Mouse (Mus musculus): Measurements from ENCODE around the gene Znrf2. TPM values are rescaled to one million over a fixed set of nuclear protein-coding genes. Genes with fewer than 3 reads are reported as not detected.

The Znrf2 gene
- polyA plus RNA-seq, 2 experiments: 5.5 to 6.3 TPM

DNA sequence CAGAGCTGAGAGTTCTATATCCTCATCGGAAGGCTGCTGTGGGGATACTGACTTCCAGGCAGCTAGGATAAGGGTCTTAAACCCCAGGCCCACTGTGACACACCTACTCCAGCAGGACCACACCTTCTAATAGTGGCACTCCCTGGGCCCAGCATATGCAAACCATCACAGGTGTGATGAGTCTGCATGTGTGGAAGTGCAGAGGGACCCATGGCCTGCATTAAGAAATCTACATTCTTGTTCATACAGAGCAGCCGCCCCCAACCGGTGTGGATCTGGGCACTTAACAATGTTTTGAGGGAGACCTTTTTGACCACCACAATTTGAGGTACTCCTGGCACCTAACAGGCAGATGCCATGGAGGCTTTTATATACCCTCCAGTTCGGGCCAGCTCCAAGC is 114.9 kb downstream of the Znrf2 start:
- no peak overlapping the region for H3K9ac ChIP-seq (ENCODE audit: low read depth, low read length, severe bottlenecking)
- no peak for TF ChIP-seq POLR2A (IDR thresholded peaks at IDR 0.05; ENCODE audit: borderline replicate concordance, extremely low read depth, insufficient read depth, insufficient read length)

DNA sequence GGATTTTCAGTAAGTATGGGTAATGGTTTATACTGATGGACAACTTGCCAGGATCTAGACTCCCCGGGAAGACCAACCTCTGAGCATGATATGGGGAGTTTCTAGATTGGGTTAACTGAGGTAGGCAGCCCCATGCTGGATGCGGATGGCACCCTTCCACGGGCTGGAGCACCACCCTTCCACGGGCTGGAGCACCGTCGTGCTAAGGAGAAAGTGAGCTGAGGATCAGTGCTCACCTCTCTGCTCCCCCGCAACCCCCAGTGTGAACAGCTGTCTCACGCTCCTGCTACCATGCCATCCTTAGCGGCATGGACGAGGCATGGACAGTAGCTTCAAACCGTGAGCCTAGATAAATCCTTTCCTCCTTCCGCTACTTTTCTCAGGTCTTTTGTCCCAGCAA is 115.8 kb downstream of the Znrf2 start:
- H3K27me3 ChIP-seq (ENCODE audit: control insufficient read depth, insufficient read depth, low read length): no peaks in the 10 kb centered on the region
- TF ChIP-seq POLR2A (IDR thresholded peaks at IDR 0.05; ENCODE audit: borderline replicate concordance, extremely low read depth, insufficient read depth, insufficient read length): no peak
- no peaks in the 10 kb centered on the region for H3K9me3 ChIP-seq (ENCODE audit: control insufficient read depth, low read length)
- H3K9ac ChIP-seq (ENCODE audit: low read depth, low read length, severe bottlenecking): no peak overlapping the region
- no peak overlapping the region for H3K4me2 ChIP-seq (replicated peaks; ENCODE audit: low read depth, low read length, severe bottlenecking)
- WGBS: 93% methylated on average over 12 of the region's 12 CpGs
- no peak for DNase-seq (ENCODE audit: low spot score)
- no peaks in the 10 kb centered on the region for H3K36me3 ChIP-seq (ENCODE audit: control insufficient read depth, insufficient read depth, low read length)
- H3K4me3 ChIP-seq (replicated peaks; ENCODE audit: low read length): no peak overlapping the region
- no peak overlapping the region for H3K27ac ChIP-seq (replicated peaks; ENCODE audit: low read depth, low read length)
- H3K4me1 ChIP-seq (ENCODE audit: control insufficient read depth, insufficient read depth, low read length): no peaks in the 10 kb centered on the region
- ATAC-seq (ENCODE audit: low FRiP score, low read depth): no peak

More for the DNA sequence above, 114.9 kb downstream of the Znrf2 start:
- Histone ChIP-seq H3K36me3 (ENCODE audit: control insufficient read depth, insufficient read depth, low read length) (no peaks in the 10 kb centered on the region), H3K4me2 (replicated peaks; ENCODE audit: low read depth, low read length, severe bottlenecking) (no peak overlapping the region), H3K27ac (replicated peaks; ENCODE audit: low read depth, low read length) (no peak overlapping the region), H3K4me1 (ENCODE audit: control insufficient read depth, insufficient read depth, low read length) (no peaks in the 10 kb centered on the region), H3K9me3 (ENCODE audit: control insufficient read depth, low read length) (no peaks in the 10 kb centered on the region), H3K27me3 (ENCODE audit: control insufficient read depth, insufficient read depth, low read length) (no peaks in the 10 kb centered on the region), H3K4me3 (replicated peaks; ENCODE audit: low read length) (no peak overlapping the region)
- ATAC-seq (ENCODE audit: low FRiP score, low read depth) (no peak), DNase-seq (ENCODE audit: low spot score) (no peak)
- 93% methylated on average over 4 of the region's 4 CpGs for WGBS

DNA sequence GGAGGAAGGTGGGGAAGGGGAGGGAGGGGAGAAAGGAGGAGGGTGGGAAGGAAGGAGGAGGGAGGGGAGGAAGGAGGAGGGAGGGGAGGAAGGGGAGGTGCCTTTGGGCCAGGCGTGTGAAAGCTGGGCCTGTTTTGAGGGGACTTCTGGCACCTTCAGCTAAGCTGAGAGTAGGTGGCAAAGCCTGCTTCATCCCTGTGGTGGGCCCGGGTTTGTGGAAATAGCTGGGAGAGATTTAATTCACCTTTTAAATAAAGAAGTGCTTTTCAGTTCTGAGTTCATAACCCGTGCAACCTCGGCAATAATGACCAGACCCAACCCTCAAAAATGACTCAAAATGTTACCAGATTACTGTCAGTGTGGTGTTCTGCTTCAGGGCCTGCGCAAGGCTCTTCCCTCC is 116.5 kb downstream of the Znrf2 start:
- WGBS: 71% methylated on average over 5 of the region's 5 CpGs
- H3K9ac ChIP-seq (ENCODE audit: low read depth, low read length, severe bottlenecking): no peak overlapping the region
- no peak for TF ChIP-seq POLR2A (IDR thresholded peaks at IDR 0.05; ENCODE audit: borderline replicate concordance, extremely low read depth, insufficient read depth, insufficient read length)
- no peaks in the 10 kb centered on the region for H3K9me3 ChIP-seq (ENCODE audit: control insufficient read depth, low read length)
- DNase-seq (ENCODE audit: low spot score): no peak
- H3K27me3 ChIP-seq (ENCODE audit: control insufficient read depth, insufficient read depth, low read length): no peaks in the 10 kb centered on the region
- no peaks in the 10 kb centered on the region for H3K36me3 ChIP-seq (ENCODE audit: control insufficient read depth, insufficient read depth, low read length)
- no peak overlapping the region for H3K4me2 ChIP-seq (replicated peaks; ENCODE audit: low read depth, low read length, severe bottlenecking)
- no peak overlapping the region for H3K4me3 ChIP-seq (replicated peaks; ENCODE audit: low read length)
- ATAC-seq (ENCODE audit: low FRiP score, low read depth): no peak
- H3K4me1 ChIP-seq (ENCODE audit: control insufficient read depth, insufficient read depth, low read length): no peaks in the 10 kb centered on the region
- H3K27ac ChIP-seq (replicated peaks; ENCODE audit: low read depth, low read length): no peak overlapping the region

GRCm38 (mm10) chr6:54933866-54934265 is 117.2 kb downstream of the Znrf2 start:
- DNase-seq (ENCODE audit: low spot score): no peak
- no peak overlapping the region for H3K9ac ChIP-seq (ENCODE audit: low read depth, low read length, severe bottlenecking)
- no peak overlapping the region for H3K27ac ChIP-seq (replicated peaks; ENCODE audit: low read depth, low read length)
- no peaks in the 10 kb centered on the region for H3K4me1 ChIP-seq (ENCODE audit: control insufficient read depth, insufficient read depth, low read length)
- H3K9me3 ChIP-seq (ENCODE audit: control insufficient read depth, low read length): no peaks in the 10 kb centered on the region
- H3K4me3 ChIP-seq (replicated peaks; ENCODE audit: low read length): no peak overlapping the region
- H3K27me3 ChIP-seq (ENCODE audit: control insufficient read depth, insufficient read depth, low read length): no peaks in the 10 kb centered on the region
- WGBS: 78% methylated on average over 3 of the region's 3 CpGs
- no peak for ATAC-seq (ENCODE audit: low FRiP score, low read depth)
- no peak overlapping the region for H3K4me2 ChIP-seq (replicated peaks; ENCODE audit: low read depth, low read length, severe bottlenecking)
- TF ChIP-seq POLR2A (IDR thresholded peaks at IDR 0.05; ENCODE audit: borderline replicate concordance, extremely low read depth, insufficient read depth, insufficient read length): no peak
- no peaks in the 10 kb centered on the region for H3K36me3 ChIP-seq (ENCODE audit: control insufficient read depth, insufficient read depth, low read length)

- H3K36me3 ChIP-seq (ENCODE audit: control insufficient read depth, insufficient read depth, low read length): no peaks in the 10 kb centered on the region
- no peak for TF ChIP-seq POLR2A (IDR thresholded peaks at IDR 0.05; ENCODE audit: borderline replicate concordance, extremely low read depth, insufficient read depth, insufficient read length)
- DNase-seq (ENCODE audit: low spot score) (no peak), ATAC-seq (ENCODE audit: low FRiP score, low read depth) (no peak)
- no peak overlapping the region for H3K4me3 ChIP-seq (replicated peaks; ENCODE audit: low read length)
- no peaks in the 10 kb centered on the region for H3K27me3 ChIP-seq (ENCODE audit: control insufficient read depth, insufficient read depth, low read length)
- no peak overlapping the region for H3K27ac ChIP-seq (replicated peaks; ENCODE audit: low read depth, low read length)
- 92% methylated on average over 8 of the region's 8 CpGs for WGBS
- no peak overlapping the region for H3K9ac ChIP-seq (ENCODE audit: low read depth, low read length, severe bottlenecking)
- no peaks in the 10 kb centered on the region for H3K4me1 ChIP-seq (ENCODE audit: control insufficient read depth, insufficient read depth, low read length)
- H3K9me3 ChIP-seq (ENCODE audit: control insufficient read depth, low read length): no peaks in the 10 kb centered on the region
- H3K4me2 ChIP-seq (replicated peaks; ENCODE audit: low read depth, low read length, severe bottlenecking): no peak overlapping the region
Observed at GRCm38 (mm10) chr6:54934313-54934712, 117.6 kb downstream of the Znrf2 start.

DNA sequence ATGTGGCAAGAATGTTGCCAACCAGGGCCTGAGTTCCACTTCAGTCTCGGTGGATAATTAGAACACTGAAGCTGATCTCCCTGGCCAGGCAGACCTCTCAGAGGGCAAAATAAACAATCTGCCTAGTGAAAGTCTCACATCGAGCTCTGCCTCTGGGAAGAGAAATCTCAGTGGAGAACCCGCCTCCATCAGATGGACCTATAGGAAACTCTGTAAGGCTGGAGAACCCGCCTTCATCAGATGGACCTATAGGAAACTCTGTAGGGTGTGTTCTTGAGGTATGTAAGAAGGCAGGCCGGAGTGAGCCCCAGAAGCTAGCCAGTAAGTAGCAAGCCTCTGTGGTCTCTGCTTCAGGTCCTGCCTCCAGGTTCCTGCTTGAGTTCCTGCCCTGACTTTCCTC is 118.2 kb downstream of the Znrf2 start:
- no peaks in the 10 kb centered on the region for H3K36me3 ChIP-seq (ENCODE audit: control insufficient read depth, insufficient read depth, low read length)
- 78% methylated on average over 5 of the region's 5 CpGs for WGBS
- no peak overlapping the region for H3K4me2 ChIP-seq (replicated peaks; ENCODE audit: low read depth, low read length, severe bottlenecking)
- no peaks in the 10 kb centered on the region for H3K9me3 ChIP-seq (ENCODE audit: control insufficient read depth, low read length)
- no peaks in the 10 kb centered on the region for H3K27me3 ChIP-seq (ENCODE audit: control insufficient read depth, insufficient read depth, low read length)
- no peak overlapping the region for H3K4me3 ChIP-seq (replicated peaks; ENCODE audit: low read length)
- no peak overlapping the region for H3K27ac ChIP-seq (replicated peaks; ENCODE audit: low read depth, low read length)
- TF ChIP-seq POLR2A (IDR thresholded peaks at IDR 0.05; ENCODE audit: borderline replicate concordance, extremely low read depth, insufficient read depth, insufficient read length): no peak
- no peaks in the 10 kb centered on the region for H3K4me1 ChIP-seq (ENCODE audit: control insufficient read depth, insufficient read depth, low read length)
- DNase-seq (ENCODE audit: low spot score) (no peak), ATAC-seq (ENCODE audit: low FRiP score, low read depth) (no peak)
- H3K9ac ChIP-seq (ENCODE audit: low read depth, low read length, severe bottlenecking): no peak overlapping the region

Data from limb, embryonic 14.5 days (tissue).